38 mouse cellular contexts compared by ENCODE assay signal in genomic region chr11:4437318-4437717, GRCm38 (mm10). TPM values are rescaled to one million over a fixed set of nuclear protein-coding genes. Genes with fewer than 3 reads are reported as not detected.
"Had no signal": no experiment of that assay in that cellular context is flagged by ENCODE, and none has a peak within 500 bp of the region (broad histone marks: within the 10 kb centered on the region; RNA-seq: fewer than 3 reads in every experiment).

No protein-coding gene starts in this region.

- H3K27me3 ChIP-seq: heart, embryonic 12.5 days; heart, embryonic 13.5 days; heart, embryonic 15.5 days; hindbrain, embryonic 12.5 days; hindbrain, embryonic 13.5 days; hindbrain, embryonic 15.5 days; intestine, embryonic 15.5 days; kidney, embryonic 15.5 days had no signal

- H3K36me3 ChIP-seq: heart, embryonic 12.5 days; heart, embryonic 13.5 days; heart, embryonic 15.5 days; hindbrain, embryonic 10.5 days; hindbrain, embryonic 12.5 days; hindbrain, embryonic 13.5 days; hindbrain, embryonic 15.5 days; intestine, embryonic 15.5 days; kidney, embryonic 15.5 days had no signal

- DNase-seq: heart, postnatal 14 days; heart, postnatal 36 days; heart, postnatal 4 days; kidney, adult 11 months; kidney, adult 18-20 months; kidney, postnatal 10 days; kidney, postnatal 25 days; kidney, postnatal 4 days; layer of hippocampus, adult 9-11 months; layer of hippocampus, postnatal 36 days had no signal

- H3K4me1 ChIP-seq: heart, embryonic 15.5 days; hindbrain, embryonic 12.5 days; hindbrain, embryonic 13.5 days; hindbrain, embryonic 15.5 days; intestine, embryonic 15.5 days had no signal

- H3K9ac ChIP-seq: heart, embryonic 12.5 days; heart, embryonic 13.5 days; heart, embryonic 15.5 days; hindbrain, embryonic 12.5 days; hindbrain, embryonic 13.5 days; hindbrain, embryonic 14.5 days; hindbrain, embryonic 15.5 days; intestine, embryonic 15.5 days; kidney, embryonic 15.5 days had no signal

- H3K4me2 ChIP-seq: heart, embryonic 11.5 days; heart, embryonic 12.5 days; heart, embryonic 13.5 days; heart, embryonic 15.5 days; hindbrain, embryonic 12.5 days; hindbrain, embryonic 13.5 days; hindbrain, embryonic 14.5 days; hindbrain, embryonic 15.5 days; intestine, embryonic 15.5 days; kidney, embryonic 15.5 days had no signal

- H3K9me3 ChIP-seq: heart, embryonic 12.5 days; heart, embryonic 13.5 days; heart, embryonic 15.5 days; hindbrain, embryonic 10.5 days; hindbrain, embryonic 12.5 days; hindbrain, embryonic 13.5 days; hindbrain, embryonic 15.5 days; intestine, embryonic 15.5 days; kidney, embryonic 15.5 days had no signal

- ATAC-seq: hindbrain, embryonic 16.5 days; hindbrain, postnatal 0 days; inflammation-experienced regulatory T-cells, adult 6 months; intestine, embryonic 15.5 days; intestine, embryonic 16.5 days; intestine, postnatal 0 days had no signal

- H3K27ac ChIP-seq: heart, embryonic 13.5 days; heart, embryonic 15.5 days; hindbrain, embryonic 10.5 days; hindbrain, embryonic 12.5 days; hindbrain, embryonic 13.5 days; hindbrain, embryonic 14.5 days; hindbrain, embryonic 15.5 days; hindbrain, postnatal 0 days; intestine, embryonic 15.5 days; kidney, embryonic 15.5 days; kidney, postnatal 0 days; layer of hippocampus, adult 2 months; left cerebral cortex, adult 2 months had no signal

- H3K4me3 ChIP-seq: heart, embryonic 12.5 days; heart, embryonic 13.5 days; heart, embryonic 15.5 days; hindbrain, embryonic 10.5 days; hindbrain, embryonic 12.5 days; hindbrain, embryonic 13.5 days; hindbrain, embryonic 15.5 days; intestine, embryonic 15.5 days; kidney, embryonic 15.5 days; layer of hippocampus, adult 2 months; left cerebral cortex, adult 2 months had no signal

RNA-seq across cellular contexts. Expression of gene Hormad2, which starts 3.6 kb away (rescaled TPM):
- total RNA-seq: heart, postnatal 10 days; heart, postnatal 14 days; heart, postnatal 25 days; hindbrain, postnatal 0 days; layer of hippocampus, adult 18-20 months; layer of hippocampus, adult 2 months; layer of hippocampus, postnatal 10 days; layer of hippocampus, postnatal 14 days; left cerebral cortex, adult 18-20 months; left cerebral cortex, adult 2 months had no signal
- polyA plus RNA-seq: heart, postnatal 0 days; hindbrain, embryonic 10.5 days; hindbrain, embryonic 11.5 days; hindbrain, embryonic 13.5 days; hindbrain, embryonic 15.5 days; hindbrain, postnatal 0 days; kidney, adult 2 months had no signal
